Mouse (Mus musculus) bone marrow, adult 2 months (tissue): ENCODE data around the gene Gpr158. TPM values are rescaled to one million over a fixed set of nuclear protein-coding genes. Genes with fewer than 3 reads are reported as not detected.

Source experiments
- H3K27ac ChIP-seq: fragments of 200-500 bp; 2 replicates; pipeline ENCODE4 v1.5.1; 2012; ENCODE audit warnings: low read depth, mild to moderate bottlenecking, control low read depth, inconsistent platforms, low read length; ENCODE audit not compliant: control insufficient read depth, poor library complexity, insufficient read depth
- H3K4me1 ChIP-seq: fragments of 200-500 bp; 2 replicates; pipeline ENCODE4 v1.6.1; 2011; ENCODE audit warnings: low read length; ENCODE audit not compliant: control insufficient read depth, insufficient read depth
- H3K4me3 ChIP-seq: fragments of 200-500 bp; replicated peaks from 2 replicates; pipeline ENCODE3; 2011; ENCODE audit warnings: mild to moderate bottlenecking, low read depth, low read length, control low read depth; ENCODE audit not compliant: control insufficient read depth
- CTCF ChIP-seq: fragments of 200-500 bp; IDR thresholded peaks from 2 replicates; pipeline ENCODE4 v1.5.1; 2011; ENCODE audit warnings: low read length, control low read depth; ENCODE audit not compliant: control insufficient read depth, insufficient read depth
- POLR2A ChIP-seq: fragments of 200-500 bp; IDR thresholded peaks from 2 replicates; pipeline ENCODE4 v1.6.1; 2011; ENCODE audit warnings: low read depth, mild to moderate bottlenecking, control low read depth, low read length, borderline replicate concordance; ENCODE audit not compliant: control insufficient read depth
- WGBS: fragments of 180-500 bp; shearing (Covaris S2); methylation state at CpG from one replicate; pipeline ENCODE4 v1.1.7; 2018; 5-methylcytosine and 5-hydroxymethylcytosine counted together
- polyA plus RNA-seq: library from polyadenylated mRNA; stranded (reverse); fragments of >200 nt; gene quantifications from 2 replicates; pipeline ENCODE4 v1.2.4, GENCODE M21; 2011; ENCODE audit warnings: low replicate concordance; ENCODE audit not compliant: missing spikeins, insufficient read depth, insufficient read length

The Gpr158 gene
- polyA plus RNA-seq, 1 experiment, result not detected

DNA sequence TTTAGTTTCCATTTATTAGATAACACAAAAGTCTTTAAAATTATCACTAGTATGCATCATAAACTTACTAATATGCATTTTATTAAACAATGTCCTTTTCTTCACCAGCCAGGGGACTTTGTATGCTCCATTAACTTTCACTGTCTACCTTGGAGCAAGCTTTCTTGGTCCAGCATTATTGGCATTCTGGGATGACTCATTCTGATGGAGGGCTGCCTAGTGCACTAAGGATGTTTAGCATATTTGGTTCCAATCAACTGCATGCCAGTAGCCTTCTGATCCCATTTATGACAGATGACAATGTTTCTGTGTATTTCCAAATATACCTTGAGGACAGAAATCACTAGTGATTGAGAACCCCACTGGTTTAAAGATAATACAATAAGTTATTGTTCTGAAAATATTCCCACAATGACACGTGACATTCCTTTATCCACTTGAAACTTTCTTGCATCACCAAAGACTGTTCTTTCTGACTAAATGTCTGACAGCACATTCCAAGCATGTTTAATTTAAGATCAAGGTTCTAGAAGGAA, 313.5 kb downstream of the Gpr158 start:
- 83% methylated on average over 1 of the region's 1 CpGs for WGBS
- no peak for TF ChIP-seq POLR2A
- no peak for TF ChIP-seq CTCF
- Histone ChIP-seq H3K27ac (no peak overlapping the region), H3K4me1 (no peaks in the 10 kb centered on the region), H3K4me3 (no peak overlapping the region)

DNA sequence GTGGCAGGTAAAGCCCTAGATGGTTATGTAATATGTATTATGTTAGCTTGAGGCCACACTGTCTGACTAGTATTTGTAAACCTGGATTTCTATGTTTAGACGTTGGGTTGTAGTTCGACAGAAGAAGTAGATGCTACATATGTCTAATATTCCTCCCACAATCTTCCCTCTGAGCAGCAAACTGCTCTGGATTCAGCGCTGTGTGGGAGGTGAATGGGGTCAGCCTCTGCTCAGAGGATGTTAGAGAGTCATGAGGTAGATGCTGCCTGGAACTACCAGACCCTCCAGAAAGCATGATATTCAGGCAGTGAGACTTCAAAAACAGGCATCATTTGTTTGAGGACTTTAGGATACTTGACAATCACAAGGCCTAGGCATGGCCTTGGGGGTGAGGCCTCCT, 317.4 kb downstream of the Gpr158 start:
- H3K4me1 ChIP-seq, result no peaks in the 10 kb centered on the region
- TF ChIP-seq POLR2A (no peak), CTCF (no peak)
- 81% methylated on average over 3 of the region's 3 CpGs for WGBS
- H3K4me3 ChIP-seq, result no peak overlapping the region
- H3K27ac ChIP-seq, result no peak overlapping the region

DNA sequence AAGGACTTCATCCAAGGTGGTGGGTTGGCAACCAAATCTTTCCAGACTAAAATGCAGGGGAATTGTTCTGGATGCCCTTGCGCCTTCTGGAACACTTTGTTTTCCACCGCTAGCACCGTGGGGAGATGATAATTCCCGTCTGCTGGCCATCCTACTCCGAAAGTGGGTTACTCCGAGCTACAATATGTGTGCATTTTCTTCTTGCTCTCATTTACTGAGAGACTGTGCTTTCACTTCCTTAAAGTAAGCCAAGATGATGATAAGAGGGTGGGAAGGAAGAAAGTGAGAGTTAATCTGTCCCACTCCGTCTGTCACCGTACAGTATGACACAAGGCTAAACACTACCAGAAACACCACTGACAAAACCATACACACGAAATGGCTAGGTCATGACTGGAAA, 325.8 kb downstream of the Gpr158 start:
- 75% methylated on average over 9 of the region's 9 CpGs for WGBS
- H3K27ac ChIP-seq, result no peak overlapping the region
- TF ChIP-seq POLR2A (no peak), CTCF (no peak)
- no peaks in the 10 kb centered on the region for H3K4me1 ChIP-seq
- H3K4me3 ChIP-seq, result no peak overlapping the region

DNA sequence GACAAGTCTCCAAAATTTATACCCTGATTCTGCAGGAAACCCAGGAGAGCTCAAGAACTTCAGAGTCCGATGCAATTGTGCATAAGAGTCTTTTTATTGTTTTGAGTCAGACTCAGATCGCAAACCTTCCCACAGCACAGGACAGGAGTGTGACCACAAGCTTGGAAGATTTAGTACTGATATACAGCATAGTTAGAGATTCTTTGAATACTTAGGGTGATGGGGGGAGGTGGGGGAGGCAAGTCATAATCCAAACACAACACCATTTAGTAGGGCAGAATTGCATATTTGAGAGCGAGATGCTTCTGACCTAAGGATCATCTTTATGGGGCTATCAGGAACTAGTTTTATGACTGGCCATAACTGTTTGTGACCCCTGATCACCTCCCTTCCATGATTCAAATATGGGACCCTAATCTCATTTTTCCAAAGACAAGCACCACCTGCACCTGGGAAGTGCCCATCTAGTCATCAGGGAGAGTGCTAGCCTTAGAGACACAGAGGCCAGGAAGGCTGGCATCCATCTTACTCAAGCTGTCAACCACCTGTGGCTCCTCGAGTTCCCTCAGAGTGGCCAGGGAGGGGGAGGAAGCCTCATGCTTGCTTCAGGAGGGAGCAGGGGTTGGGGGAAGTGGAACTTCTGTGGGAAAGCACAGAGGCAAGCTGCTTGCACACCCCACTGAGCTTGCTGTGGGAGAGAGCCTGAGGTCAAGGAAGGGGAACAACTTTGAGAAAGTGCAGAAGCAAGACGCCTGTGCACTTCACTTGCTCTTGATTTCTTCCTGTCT, 326.7 kb downstream of the Gpr158 start:
- 53% methylated on average over 5 of the region's 5 CpGs for WGBS
- H3K4me1 ChIP-seq, result no peaks in the 10 kb centered on the region

DNA sequence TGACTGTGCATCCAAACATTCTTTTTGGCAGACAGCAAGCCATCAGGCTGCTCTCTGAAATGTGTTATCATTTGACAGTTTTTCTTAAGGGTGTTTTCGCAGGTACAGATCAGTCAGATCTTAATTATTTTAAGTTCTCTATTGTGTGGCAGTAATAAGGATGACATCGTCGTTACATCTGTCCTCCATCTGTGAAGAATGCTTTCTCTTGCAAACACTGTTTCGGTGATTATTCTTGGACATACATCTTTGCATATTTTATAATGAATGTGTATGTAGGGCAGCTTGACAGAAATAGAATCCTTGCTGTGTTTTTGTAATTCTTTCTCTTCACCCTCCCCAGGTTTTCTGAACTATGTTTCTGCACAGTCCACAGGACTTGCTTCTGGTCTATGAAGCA, 360.7 kb downstream of the Gpr158 start:
- TF ChIP-seq CTCF, result no peak
- TF ChIP-seq POLR2A, result no peak
- Histone ChIP-seq H3K4me3 (no peak overlapping the region), H3K27ac (no peak overlapping the region), H3K4me1 (no peaks in the 10 kb centered on the region)
- 79% methylated on average over 4 of the region's 4 CpGs for WGBS

More for the DNA sequence above, 326.7 kb downstream of the Gpr158 start:
- Histone ChIP-seq H3K27ac (no peak overlapping the region), H3K4me3 (no peak overlapping the region)
- TF ChIP-seq POLR2A, result no peak
- no peak for TF ChIP-seq CTCF

DNA sequence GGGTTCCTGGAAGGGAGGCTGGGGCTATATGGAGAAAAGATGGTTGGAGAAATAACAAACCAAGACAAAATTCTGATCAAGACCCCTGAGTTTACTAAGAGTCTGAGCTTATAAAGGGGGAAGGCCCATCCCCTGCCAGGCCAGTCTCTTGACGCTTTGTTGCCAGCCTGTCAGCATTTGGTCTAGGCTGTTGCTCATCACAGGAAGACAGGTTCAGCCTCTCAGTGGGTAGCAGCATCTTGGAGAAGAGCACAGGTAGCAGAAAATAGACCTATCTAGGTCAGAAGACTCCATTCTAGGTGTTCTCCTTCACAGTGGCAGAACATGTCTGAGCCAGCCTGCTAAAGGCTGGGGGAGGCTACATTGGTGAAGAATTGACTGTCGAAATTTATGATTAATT, 416.4 kb downstream of the Gpr158 start:
- no peak for TF ChIP-seq CTCF
- Histone ChIP-seq H3K4me1 (no peaks in the 10 kb centered on the region), H3K27ac (no peak overlapping the region), H3K4me3 (no peak overlapping the region)
- WGBS, result 72% methylated on average over 2 of the region's 2 CpGs

DNA sequence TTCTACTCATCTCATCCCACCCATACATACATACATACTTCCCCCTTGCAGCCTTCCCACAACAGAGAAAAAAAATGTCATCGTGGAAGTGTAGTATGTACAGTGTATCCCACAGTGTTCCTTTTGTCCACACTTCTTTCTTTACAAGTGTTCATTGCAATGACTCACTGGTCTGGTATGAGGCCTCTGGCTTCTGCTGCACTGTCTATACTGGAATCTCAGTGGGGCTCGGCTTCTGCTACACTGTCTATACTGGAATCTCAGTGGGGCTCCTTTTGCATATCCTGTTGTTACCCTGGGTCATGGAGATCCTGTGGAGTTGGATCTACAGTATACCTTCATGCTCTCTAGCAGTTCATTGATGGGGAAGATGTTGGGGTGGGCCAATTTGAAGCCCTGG, 425.8 kb downstream of the Gpr158 start:
- WGBS, result 71% methylated on average over 2 of the region's 2 CpGs
- Histone ChIP-seq H3K4me3 (no peak overlapping the region), H3K27ac (no peak overlapping the region), H3K4me1 (no peaks in the 10 kb centered on the region)
- TF ChIP-seq CTCF, result no peak
- no peak for TF ChIP-seq POLR2A

DNA sequence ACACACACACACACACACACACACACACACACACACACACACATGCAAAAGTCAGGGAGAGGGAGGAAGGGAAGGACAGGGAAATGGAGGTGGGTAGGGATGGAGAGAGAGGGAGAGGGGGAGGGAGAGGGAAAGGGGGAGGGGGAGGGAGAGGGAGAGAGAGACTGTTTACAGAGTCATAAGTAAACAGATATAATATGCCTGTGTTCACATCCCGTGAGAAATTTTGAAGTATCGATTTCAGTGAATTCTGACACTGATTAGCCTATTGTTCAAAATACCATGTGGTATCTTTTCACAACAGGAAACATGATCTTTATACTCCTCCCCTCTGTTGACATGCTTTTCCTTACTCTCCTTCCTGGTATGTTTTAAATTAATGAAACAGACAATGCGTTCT, 432.3 kb downstream of the Gpr158 start:
- H3K27ac ChIP-seq, result no peak overlapping the region
- WGBS, result 68% methylated on average over 3 of the region's 3 CpGs
- TF ChIP-seq CTCF (no peak), POLR2A (no peak)
- no peaks in the 10 kb centered on the region for H3K4me1 ChIP-seq
- no peak overlapping the region for H3K4me3 ChIP-seq
